Mouse (Mus musculus): ENCODE data around the gene Pramel1. TPM values are rescaled to one million over a fixed set of nuclear protein-coding genes. Genes with fewer than 3 reads are reported as not detected.
"Not testable (repeated sequence)": the region's sequence is repeated elsewhere in the genome, so short reads cannot be mapped to it uniquely, and the experiment has no call there.

Gene Pramel1
- total RNA-seq, 2 experiments from 2014 or later, result not detected

DNA sequence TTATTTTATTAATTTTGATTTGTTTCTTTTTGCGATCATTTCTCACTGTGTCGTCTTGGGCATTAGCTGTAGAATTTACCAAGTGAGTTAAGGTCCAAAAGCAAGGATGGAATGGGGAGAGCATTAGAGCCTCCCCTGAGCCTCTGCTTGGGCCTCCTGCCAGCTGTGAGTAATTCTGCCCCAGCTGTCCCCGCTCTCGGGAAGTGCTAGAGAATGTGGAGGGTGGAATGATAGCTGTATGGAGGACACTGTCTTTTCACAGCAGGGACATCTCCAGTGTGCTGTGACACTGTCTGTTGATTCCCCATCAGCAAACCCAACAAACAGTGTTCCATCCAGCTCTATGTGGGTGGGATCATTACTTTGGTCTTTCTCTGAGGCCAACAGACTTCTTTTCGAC is 32.5 kb downstream of the Pramel1 start:
- DNase-seq; intact Hi-C loops (cut with DNase I): not testable (repeated sequence)

Other genes starting within 250 kb of the Pramel1 start
- 10 to 100 TPM; 44.6 to 50.4 TPM for gene Prdm2, start 181.4 kb upstream of the Pramel1 start, total RNA-seq (2021)
- gene Pdpn, start 94.9 kb upstream of the Pramel1 start, total RNA-seq (2021), result 10 to 100 TPM; 14.6 to 15.8 TPM
- gene Lrrc38, start 44.7 kb upstream of the Pramel1 start, total RNA-seq (2021), result under 1 TPM in 1 of 2 experiments, not detected in 1; 0.14 TPM
- gene Pramef8, start 18.0 kb downstream of the Pramel1 start, total RNA-seq (2021), result 10 to 100 TPM; 16.0 to 18.5 TPM
- not detected for gene Oog4, start 55.9 kb downstream of the Pramel1 start, total RNA-seq (2021)
- not detected for gene Gm13043, start 116.9 kb downstream of the Pramel1 start, total RNA-seq (2021)
- gene Gm13040, start 141.5 kb downstream of the Pramel1 start, total RNA-seq (2021), result not detected
- gene BC080695, start 157.3 kb downstream of the Pramel1 start, total RNA-seq (2021), result not detected
- gene Gm13057, start 157.3 kb downstream of the Pramel1 start, total RNA-seq (2021), result not detected
- not detected for gene Gm13083, start 220.6 kb downstream of the Pramel1 start, total RNA-seq (2021)